Mouse (Mus musculus): ENCODE data around the gene Tmem40. TPM values are rescaled to one million over a fixed set of nuclear protein-coding genes. Genes with fewer than 3 reads are reported as not detected.

Tmem40 gene
- total RNA-seq, 4 experiments from 2014 or later, result 0.36 to 0.58 (median 0.41) TPM; not detected in 1

- no peak for DNase-seq (ENCODE audit: low spot score in 2 of 2)
These were observed 8.0 kb upstream of the Tmem40 start for GRCm38 (mm10) chr6:115770059-115770670.

GRCm38 (mm10) chr6:115768207-115768606, 6.0 kb upstream of the Tmem40 start:
- no peak for DNase-seq (ENCODE audit: low spot score in 2 of 2)

- DNase-seq (ENCODE audit: low spot score in 2 of 2), result no peak
These were observed 5.1 kb upstream of the Tmem40 start for GRCm38 (mm10) chr6:115767357-115767756.

GRCm38 (mm10) chr6:115764179-115764578, 2.0 kb upstream of the Tmem40 start:
- DNase-seq (ENCODE audit: low spot score in 2 of 2), result no peak

DNA sequence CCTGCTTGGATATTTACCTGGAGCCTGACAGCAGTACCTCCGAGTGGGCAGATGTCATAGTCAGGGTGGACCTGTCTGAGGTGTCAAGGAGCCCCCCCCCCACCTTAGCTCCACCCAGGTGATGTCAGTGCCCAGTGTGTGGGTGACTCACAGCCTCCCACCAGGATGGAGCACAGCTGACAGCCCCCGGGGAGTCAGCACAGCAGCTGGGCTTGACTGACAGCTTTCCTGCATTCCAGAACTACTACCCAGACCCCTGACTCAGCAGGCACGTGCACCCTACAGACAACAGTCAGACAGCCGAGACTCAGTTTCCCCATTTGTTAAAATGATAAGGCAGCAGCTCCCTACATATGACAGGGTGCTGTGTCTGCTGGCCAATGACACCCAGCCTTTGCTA, 1.2 kb downstream of the Tmem40 start:
- DNase-seq (ENCODE audit: low spot score in 2 of 2), result no peak

- DNase-seq (ENCODE audit: low spot score in 2 of 2), result no peak
These were observed 2.1 kb downstream of the Tmem40 start for GRCm38 (mm10) chr6:115760137-115760536.

DNA sequence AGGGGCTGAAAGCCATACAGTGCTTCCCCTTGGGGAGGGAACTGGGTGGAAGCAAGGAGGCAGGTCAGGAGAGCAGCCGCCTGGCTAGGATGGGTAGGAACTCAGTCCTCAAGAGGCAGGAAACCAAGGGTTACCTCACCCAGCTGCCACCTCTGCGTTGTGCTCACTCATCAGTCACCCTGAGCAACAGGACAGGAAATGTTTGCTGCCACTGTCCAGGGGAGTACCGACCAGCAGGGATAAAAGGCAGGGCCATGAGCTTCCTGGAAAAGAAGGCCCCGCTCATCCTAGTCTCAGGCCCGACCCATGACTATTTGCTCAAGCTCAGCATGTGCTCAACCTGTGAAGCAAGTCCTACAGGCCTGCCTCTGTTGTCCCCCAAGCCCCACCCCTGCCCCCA, 2.7 kb downstream of the Tmem40 start:
- no peak for DNase-seq (ENCODE audit: low spot score in 2 of 2)

DNA sequence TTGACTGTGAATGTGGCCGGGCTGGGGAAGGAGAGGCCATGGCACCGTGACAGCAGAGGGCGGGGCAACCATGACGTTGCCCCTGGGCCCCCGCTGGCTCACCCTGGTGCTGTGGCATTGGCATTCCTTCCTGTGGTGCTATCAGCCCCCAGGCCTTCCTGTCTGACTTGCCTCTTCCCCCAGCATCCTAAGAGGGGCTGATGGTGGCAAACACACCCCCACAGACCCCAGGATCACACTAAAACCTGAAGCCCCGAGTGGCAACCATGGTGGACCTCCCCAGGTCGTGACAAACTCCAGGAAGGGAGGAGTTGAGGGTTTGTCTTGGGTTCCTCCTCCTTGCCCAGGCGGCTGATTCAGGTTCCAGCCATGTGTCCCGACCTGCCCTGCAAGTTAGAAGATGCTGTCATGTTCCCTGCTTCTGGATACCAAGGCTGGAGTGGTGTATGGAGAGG, 3.2 kb downstream of the Tmem40 start:
- no peak for DNase-seq (ENCODE audit: low spot score in 2 of 2)

DNA sequence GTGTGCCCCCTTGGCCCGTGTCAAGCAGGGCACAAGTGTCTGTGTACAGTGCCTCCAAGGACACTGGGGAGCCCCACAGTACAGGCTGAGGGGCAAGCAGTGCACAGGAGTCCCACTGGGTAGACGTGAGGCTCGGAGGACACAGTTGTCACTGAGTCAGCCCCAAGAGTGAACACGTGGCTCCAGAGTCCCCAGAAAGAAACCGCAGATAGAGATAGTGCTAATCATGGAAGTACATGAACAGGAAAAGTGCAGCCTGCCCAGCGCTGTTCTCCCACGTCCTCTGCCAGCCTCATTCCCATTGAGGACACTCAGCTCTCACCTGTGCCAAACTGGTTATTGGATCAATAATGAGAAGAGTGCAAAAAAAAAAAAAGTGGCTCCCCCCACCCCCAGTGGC, 6.7 kb downstream of the Tmem40 start:
- DNase-seq (ENCODE audit: low spot score in 2 of 2), result no peak

GRCm38 (mm10) chr6:115746326-115746725, 15.9 kb downstream of the Tmem40 start:
- DNase-seq (ENCODE audit: low spot score in 2 of 2), result no peak

- no peak for DNase-seq (ENCODE audit: low spot score in 2 of 2)
These were observed 18.6 kb downstream of the Tmem40 start for GRCm38 (mm10) chr6:115743569-115743968.

GRCm38 (mm10) chr6:115739056-115739455, 23.2 kb downstream of the Tmem40 start:
- DNase-seq (ENCODE audit: low spot score in 2 of 2), result no peak

GRCm38 (mm10) chr6:115734909-115735308, 27.3 kb downstream of the Tmem40 start:
- no peak for DNase-seq (ENCODE audit: low spot score in 2 of 2)

GRCm38 (mm10) chr6:115732341-115732928, 29.8 kb downstream of the Tmem40 start:
- DNase-seq (ENCODE audit: low spot score in 2 of 2), result no peak

GRCm38 (mm10) chr6:115730560-115731342, 31.5 kb downstream of the Tmem40 start:
- DNase-seq (ENCODE audit: low spot score in 2 of 2), result no peak

DNA sequence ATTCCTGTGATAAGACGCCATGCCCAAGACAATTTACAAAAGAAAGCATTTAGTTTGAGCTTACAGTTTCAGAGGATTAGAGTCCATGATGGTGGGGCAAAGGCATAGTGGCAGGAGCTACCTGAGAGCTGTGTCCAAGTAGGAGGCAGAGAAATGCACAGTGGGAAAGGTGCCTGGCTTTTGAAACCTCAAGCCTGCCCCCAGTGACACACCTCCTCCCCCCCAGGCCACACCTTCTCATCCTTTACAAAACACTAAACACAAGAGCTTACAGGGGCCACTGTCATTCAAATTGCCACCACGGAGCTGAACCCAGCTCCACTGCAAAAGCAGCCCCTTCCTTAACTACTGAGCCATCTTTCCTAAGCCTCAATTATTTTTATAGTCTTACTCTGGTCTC, 34.6 kb downstream of the Tmem40 start:
- DNase-seq (ENCODE audit: low spot score in 2 of 2), result no peak

DNA sequence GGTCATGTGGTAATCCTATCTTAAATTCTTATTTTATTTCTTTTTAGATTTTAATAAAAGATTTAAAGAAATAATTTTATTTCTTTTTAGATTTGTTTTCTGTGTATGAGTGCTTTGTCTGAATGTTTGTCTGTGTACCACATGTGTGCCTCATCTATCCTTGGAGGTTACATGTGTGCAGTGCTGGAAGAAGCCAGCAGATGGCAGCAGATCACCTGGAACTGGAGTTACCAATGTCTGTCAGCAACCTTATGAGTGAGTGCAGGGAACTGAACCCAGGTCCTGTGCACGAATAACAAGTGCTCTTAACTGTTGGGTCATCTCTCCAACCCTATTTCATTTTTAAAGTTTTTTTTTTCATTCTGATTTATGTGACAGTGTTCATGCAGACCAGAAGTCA, 35.1 kb downstream of the Tmem40 start:
- peak in 1 of 2 experiments; percentile 39 for DNase-seq (ENCODE audit: low spot score in 2 of 2)

DNA sequence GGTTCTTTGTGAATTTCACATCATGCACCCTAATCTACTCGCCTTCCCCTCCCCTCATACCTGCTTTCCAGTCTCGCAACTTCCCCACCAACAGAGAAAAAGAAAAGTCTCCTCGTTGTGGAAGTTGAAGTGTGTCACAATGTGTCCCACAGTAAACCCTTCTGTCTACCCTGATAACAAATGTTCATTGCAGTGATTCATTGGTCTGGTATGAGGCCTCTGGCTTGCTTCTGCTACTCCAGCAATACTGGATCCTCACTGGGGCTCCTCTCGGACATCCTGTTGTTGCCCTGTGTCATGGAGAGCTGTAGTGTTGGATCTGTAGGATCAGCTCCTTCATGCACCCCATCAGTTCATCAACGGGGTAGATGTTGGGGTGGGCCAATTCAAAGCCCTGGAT, 40.0 kb downstream of the Tmem40 start:
- DNase-seq (ENCODE audit: low spot score in 2 of 2), result no peak

- peak; percentile 46 to 68 for DNase-seq (ENCODE audit: low spot score in 2 of 2)
These were observed 44.3 kb downstream of the Tmem40 start for GRCm38 (mm10) chr6:115717715-115718558.

GRCm38 (mm10) chr6:115717101-115717652, 45.0 kb downstream of the Tmem40 start:
- DNase-seq (ENCODE audit: low spot score in 2 of 2), result peak; percentile 59 to 71

DNA sequence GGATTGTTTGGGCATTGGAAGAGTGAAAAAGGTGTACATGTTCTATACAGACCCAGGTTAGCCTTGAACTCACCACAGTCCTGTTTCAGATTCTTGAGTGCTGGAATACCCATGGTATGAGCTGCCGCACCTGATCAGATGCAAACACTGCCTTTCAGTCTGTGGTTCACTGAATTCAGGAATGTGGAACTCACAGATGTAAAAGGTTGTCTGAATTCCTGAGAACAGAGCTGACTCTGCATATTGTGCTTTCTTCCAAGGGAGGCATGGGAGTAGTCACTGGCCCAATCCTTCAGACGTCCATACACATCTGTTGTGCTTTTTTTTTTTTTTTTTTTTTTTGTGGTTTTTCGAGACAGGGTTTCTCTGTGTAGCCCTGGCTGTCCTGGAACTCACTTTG, 50.9 kb downstream of the Tmem40 start:
- no peak for DNase-seq (ENCODE audit: low spot score in 2 of 2)

Measured in gastrocnemius, adult 8-10 months (tissue).